ENCODE assay signal across 13 mouse cellular contexts in the genomic region with DNA sequence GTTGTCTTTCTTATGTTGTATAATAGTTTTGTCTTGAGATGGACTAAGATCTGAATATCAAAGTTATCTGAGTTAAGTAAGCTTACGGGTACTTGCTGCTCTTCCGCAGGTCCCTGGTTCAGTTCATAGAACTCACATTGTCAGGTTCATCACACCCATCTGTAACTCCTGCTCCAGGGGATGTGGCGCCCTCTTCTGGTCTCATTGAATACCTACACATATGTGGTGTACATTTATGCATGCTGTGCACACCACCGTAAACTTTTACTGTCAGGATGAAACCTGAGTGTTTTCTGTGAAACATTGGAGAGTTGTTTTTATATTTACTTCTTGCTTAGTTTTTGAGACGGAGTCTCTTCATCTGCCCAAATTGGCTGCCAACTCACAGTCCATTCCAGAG. TPM values are rescaled to one million over a fixed set of nuclear protein-coding genes. Genes with fewer than 3 reads are reported as not detected.
DNase-seq lines count a peak whose midpoint lies in the region; ATAC-seq and TF ChIP-seq lines count a peak whose summit lies in the region.
"Had no signal": no experiment of that assay in that cellular context is flagged by ENCODE, and none has a peak within 500 bp of the region (broad histone marks: within the 10 kb centered on the region; RNA-seq: fewer than 3 reads in every experiment).

No protein-coding gene starts in this region.

- ATAC-seq in stomach, postnatal 0 days (ENCODE audit: low FRiP score, low TSS enrichment), result no peak

- H3K4me1 ChIP-seq in stomach, postnatal 0 days (replicated peaks; ENCODE audit: control insufficient read depth, insufficient read depth), result no peaks in the 10 kb centered on the region
- H3K4me1 ChIP-seq: limb, embryonic 12.5 days had no signal

- TF ChIP-seq CTCF in stomach, postnatal 0 days (IDR thresholded peaks at IDR 0.05; ENCODE audit: low read depth), result peak; percentile 59

- no peak overlapping the region for H3K9ac ChIP-seq in stomach, postnatal 0 days (ENCODE audit: low read length)
- H3K9ac ChIP-seq: limb, embryonic 12.5 days had no signal

- TF ChIP-seq EP300 in stomach, postnatal 0 days (optimal IDR thresholded peaks at IDR 0.05), result no peak

- peaks cover 17% of the 10 kb centered on the region for H3K36me3 ChIP-seq in stomach, postnatal 0 days (ENCODE audit: control insufficient read depth, insufficient read depth, low read length)

- H3K4me2 ChIP-seq in stomach, postnatal 0 days (replicated peaks; ENCODE audit: low read depth), result no peak overlapping the region
- H3K4me2 ChIP-seq: limb, embryonic 12.5 days had no signal

- H3K27me3 ChIP-seq in stomach, postnatal 0 days (ENCODE audit: control insufficient read depth, insufficient read depth, low read length), result no peaks in the 10 kb centered on the region
- H3K27me3 ChIP-seq: limb, embryonic 12.5 days had no signal

- 97% methylated on average over 5 of the region's 5 CpGs for whole genome bisulfite sequencing in stomach, postnatal 0 days

- peak; percentile 50 for DNase-seq in heart, adult 11 months
- no peak for DNase-seq in heart, adult 8-10 months (ENCODE audit: low spot score)
- DNase-seq in right cerebral cortex, postnatal 4 days, result peak; percentile 9
- DNase-seq in right cerebral cortex, postnatal 14 days, result no peak
- peak; percentile 85 for DNase-seq in ZHBTc4 (ENCODE audit: low read depth, low spot score)
- DNase-seq in stomach, postnatal 0 days (ENCODE audit: low spot score), result no peak
- DNase-seq in cerebellum, postnatal 36 days, result no peak
- no peak for DNase-seq in left cerebral cortex, adult 9 months (ENCODE audit: low spot score in 2 of 2)
- DNase-seq: heart, postnatal 4 days; kidney, postnatal 25 days; right cerebral cortex, adult 18-20 months had no signal

- H3K4me3 ChIP-seq in stomach, postnatal 0 days (ENCODE audit: low read depth, low read length), result no peak overlapping the region
- H3K4me3 ChIP-seq: limb, embryonic 12.5 days; myocyte had no signal

- no peak overlapping the region for H3K27ac ChIP-seq in stomach, postnatal 0 days (replicated peaks)
- H3K27ac ChIP-seq: limb, embryonic 12.5 days had no signal

- H3K9me3 ChIP-seq in stomach, postnatal 0 days (ENCODE audit: control insufficient read depth, low read length), result no peaks in the 10 kb centered on the region
- H3K9me3 ChIP-seq: limb, embryonic 12.5 days had no signal

RNA-seq across cellular contexts. Expression of a gene that starts 9.2 kb away (rescaled TPM):
- total RNA-seq in heart, adult 8-10 months (2022), result 10 to 100 TPM; 52.8 to 59.9 (median 58.2) TPM
- 14.9 and 16.1 TPM in 2 replicates for polyA plus RNA-seq in stomach, postnatal 0 days (2015; fragmentation: Nextera tagmentation; extraction: Ambion mirVana)

RNA-seq across cellular contexts. Expression of a gene that starts 19.9 kb away (rescaled TPM):
- 10 to 100 TPM; 14.6 to 19.0 (median 17.0) TPM for total RNA-seq in heart, adult 8-10 months (2022)
- polyA plus RNA-seq in stomach, postnatal 0 days (2015; fragmentation: Nextera tagmentation; extraction: Ambion mirVana), result 108 and 110 TPM in 2 replicates

RNA-seq across cellular contexts. Expression of a gene that starts 59.9 kb away (rescaled TPM):
- 10 to 100 TPM; 13.3 to 17.9 (median 15.7) TPM for total RNA-seq in heart, adult 8-10 months (2022)
- polyA plus RNA-seq in stomach, postnatal 0 days (2015; fragmentation: Nextera tagmentation; extraction: Ambion mirVana), result 11.1 and 12.2 TPM in 2 replicates

Comparison
In these comparisons a context has a peak if more than half of its experiments do, and no peak if none do; other contexts are left out.
1. DNase-seq: peak in heart, adult 11 months (single experiment), right cerebral cortex, postnatal 4 days (single experiment) and ZHBTc4 (single experiment); none in heart, adult 8-10 months (single experiment), right cerebral cortex, postnatal 14 days (single experiment), stomach, postnatal 0 days (single experiment), cerebellum, postnatal 36 days (0 of 2) and left cerebral cortex, adult 9 months (0 of 2).